Mouse (Mus musculus) stomach, postnatal 0 days (tissue): Measurements from ENCODE around the gene Fbxl20.

Experiments used
- CTCF ChIP-seq: IDR thresholded peaks from 2 replicates; pipeline ENCODE4 v1.5.1; 2016; ENCODE audit warnings: antibody characterized with exemption, low read depth, mild to moderate bottlenecking, moderate library complexity
- EP300 ChIP-seq: optimal IDR thresholded peaks from 2 replicates; pipeline ENCODE3; 2016; ENCODE audit warnings: antibody characterized with exemption

- TF ChIP-seq CTCF (no peak), EP300 (no peak)
Measured at GRCm38 (mm10) chr11:98148551-98149301, 1.5 kb downstream of the Fbxl20 start.
